Mouse (Mus musculus) v-Abl transformed pro-B cells (cell line): ENCODE measurements at regions not wholly inside any gene's neighbourhood (a gene's known extent, or its start where the extent isn't known, plus 50 kb on each side); places are given as distances from the start of the nearest gene placed in this dataset.

Experiments
- in situ Hi-C, 2 experiments: fragments of 400-800 bp; cut with MboI; formaldehyde crosslinking; loops; one replicate each; pipeline ENCODE4 v1.15.1; 2025; ENCODE audit not compliant: unreplicated experiment in 2 of 2

- in situ Hi-C loops: no loop called here
Observed at GRCm38 (mm10) chr16:86090175-86090574, 188.5 kb upstream of the Adamts5 start.

DNA sequence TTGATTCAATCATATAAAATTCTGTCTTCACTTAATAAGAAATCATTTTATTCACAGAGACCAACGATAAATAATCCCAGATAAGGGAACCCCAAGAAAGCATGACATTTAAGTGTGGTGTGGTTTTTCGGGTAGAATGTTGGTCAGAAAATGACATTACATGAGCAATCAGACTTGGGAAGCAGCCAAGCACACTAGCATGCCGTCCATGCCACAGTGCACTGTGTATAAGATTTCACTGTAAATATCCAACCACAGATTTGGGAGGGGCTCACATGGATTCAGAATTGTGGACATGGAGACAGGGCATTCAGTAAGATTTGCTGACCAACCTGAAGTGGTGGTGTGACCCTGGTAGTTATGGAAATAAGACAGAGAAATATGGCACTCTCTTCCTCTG, 185.8 kb upstream of the Adamts5 start:
- in situ Hi-C loops: no loop called here

DNA sequence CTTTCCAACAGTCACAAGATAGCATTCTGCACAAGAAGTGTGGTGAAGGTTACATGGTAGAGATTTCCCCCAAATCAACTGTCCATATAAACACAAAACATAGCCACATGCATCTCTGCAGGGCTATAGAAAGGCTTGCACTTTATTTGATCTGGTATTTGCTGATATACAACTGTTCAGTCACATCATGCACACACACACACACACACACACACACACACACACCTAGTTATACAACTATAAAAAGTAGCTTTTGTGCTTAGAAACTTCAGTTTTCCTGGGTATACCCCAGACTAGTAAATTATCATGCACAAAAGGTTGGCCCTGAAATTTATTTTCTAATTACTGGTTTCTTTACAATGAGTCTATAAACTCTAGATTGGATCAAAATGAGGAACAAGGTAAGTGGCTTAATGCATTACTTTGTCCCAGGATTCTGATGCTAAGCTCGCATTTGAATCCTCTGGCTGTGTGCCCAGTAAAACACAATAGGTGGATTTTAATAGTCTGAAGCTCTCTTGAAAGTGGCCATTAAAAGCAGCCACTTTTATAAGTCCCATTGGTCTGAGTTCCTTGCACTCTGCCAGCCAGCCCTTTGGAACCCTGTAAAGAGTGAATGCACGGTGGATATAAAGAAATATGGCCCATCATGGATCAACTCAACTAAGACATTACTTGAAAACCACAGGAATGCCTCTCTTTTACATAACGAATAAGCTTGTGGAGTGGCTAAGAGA, 166.2 kb upstream of the Adamts5 start:
- in situ Hi-C loops: no loop called here

GRCm38 (mm10) chr16:86060087-86060486, 158.5 kb upstream of the Adamts5 start:
- in situ Hi-C loops: no loop called here

DNA sequence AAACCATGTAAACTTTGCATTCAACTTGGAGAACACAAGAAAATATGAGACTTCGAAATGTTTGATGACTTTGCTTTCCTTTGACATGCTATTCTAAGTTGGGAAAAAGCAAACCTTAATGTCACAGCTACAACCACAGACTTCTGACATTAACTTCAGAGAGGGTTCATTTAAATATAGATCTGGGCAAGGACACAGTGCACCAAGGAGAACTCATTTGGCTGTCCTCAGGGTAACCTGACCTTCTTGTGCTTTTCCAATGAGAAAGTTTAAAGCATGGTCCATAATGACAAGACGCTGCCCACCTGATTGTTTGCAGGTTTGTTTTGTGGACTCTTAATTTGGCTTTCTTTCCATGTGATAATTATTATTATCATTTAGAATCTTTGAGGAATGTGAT, 143.1 kb upstream of the Adamts5 start:
- in situ Hi-C loops: no loop called here

DNA sequence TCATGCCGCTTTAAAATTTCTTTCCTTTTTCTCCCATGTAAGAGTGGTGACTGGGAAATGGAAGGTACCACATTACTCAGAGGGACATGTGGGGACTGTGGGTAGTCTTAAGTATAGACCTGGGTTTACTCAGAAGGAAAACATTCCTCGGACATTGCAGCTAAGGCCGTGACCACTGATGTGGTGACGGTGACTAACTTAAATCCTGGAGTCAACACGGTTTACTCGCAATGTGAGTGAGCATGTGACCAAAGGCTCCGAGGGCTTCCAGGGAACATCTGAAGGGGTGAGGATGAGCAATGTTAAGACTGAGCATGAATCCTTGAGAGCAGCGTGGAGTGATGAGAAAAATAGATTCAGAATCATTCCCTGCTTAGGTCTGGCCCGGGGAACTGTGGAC, 133.1 kb upstream of the Adamts5 start:
- in situ Hi-C loops: no loop called here

DNA sequence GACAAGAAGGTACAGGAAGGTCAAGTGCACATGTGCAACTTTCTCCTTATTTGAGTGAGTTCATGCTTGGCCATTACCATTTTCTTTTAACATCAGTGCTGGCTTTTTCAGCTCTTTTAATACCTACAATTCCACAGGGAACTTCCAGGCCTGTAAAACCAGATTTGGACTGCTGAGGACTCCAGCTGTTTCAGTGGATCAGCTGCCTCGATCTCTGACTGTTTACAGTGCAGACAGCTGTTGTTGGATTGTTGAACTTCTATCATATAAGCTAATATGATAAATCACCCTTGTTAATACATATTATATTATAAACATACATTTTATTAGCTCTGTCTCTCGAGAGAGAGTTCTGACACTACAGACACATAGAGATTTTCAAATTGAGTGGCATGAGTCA, 126.1 kb upstream of the Adamts5 start:
- in situ Hi-C loops: no loop called here

DNA sequence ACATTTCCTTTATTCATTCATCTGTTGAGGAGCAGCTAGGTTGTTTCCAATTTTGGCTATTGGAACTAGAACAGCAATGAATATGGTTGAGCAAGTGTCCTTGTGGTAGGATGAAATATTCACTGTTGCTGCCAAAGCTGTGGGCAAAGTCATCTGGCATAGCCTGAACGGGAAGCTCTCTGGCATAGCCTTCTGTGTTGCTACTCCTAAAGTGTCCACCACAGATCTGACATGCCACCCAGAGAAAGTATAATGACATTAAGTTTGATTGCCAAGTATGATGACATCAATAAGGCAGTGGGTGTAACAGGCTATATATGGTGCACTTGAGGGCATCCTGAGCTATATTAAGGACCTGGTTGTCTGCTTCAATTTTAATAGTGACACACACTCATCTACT, 113.7 kb upstream of the Adamts5 start:
- in situ Hi-C loops: no loop called here

DNA sequence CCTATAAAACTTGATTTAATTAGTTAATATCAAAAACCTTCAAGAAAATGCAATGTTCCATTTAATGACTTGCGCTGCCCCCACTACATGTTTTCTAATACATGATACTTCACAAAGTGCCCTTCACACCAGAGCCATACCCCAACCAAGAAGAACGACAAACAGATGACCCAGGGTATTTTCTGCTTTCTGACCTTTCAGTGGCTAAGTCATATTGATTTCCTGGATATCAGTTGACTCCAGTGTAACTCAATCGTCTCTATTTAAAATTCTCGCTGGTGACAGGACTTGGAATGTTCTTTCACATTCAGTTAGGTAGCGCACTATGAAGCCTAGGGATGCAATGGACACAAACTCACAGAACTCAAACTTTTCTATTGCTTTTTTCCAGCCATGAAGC, 109.4 kb upstream of the Adamts5 start:
- in situ Hi-C loops: no loop called here

GRCm38 (mm10) chr16:86009638-86010329, 108.2 kb upstream of the Adamts5 start:
- in situ Hi-C loops: no loop called here

DNA sequence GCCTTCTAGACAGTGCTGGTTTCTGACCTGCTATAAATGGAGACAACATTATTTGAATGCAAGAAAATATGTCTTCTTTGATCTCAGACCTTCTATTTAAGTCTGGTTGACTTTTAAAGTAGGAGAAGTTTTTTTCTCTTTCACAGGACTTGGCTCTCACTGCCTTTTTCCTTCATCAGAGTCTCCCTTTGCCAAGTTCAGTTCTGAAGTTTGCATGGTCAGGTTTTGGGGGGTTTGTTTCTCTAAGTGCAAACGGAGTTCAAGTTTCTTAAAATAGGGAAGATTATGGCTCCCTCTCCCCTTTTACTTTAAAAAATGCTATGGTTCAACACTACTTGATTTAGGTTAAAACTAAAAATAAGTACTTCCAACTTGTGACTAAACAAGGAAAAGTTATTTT, 106.2 kb upstream of the Adamts5 start:
- in situ Hi-C loops: no loop called here

- in situ Hi-C loops: no loop called here
Observed at GRCm38 (mm10) chr16:86000846-86001245, 99.2 kb upstream of the Adamts5 start.

DNA sequence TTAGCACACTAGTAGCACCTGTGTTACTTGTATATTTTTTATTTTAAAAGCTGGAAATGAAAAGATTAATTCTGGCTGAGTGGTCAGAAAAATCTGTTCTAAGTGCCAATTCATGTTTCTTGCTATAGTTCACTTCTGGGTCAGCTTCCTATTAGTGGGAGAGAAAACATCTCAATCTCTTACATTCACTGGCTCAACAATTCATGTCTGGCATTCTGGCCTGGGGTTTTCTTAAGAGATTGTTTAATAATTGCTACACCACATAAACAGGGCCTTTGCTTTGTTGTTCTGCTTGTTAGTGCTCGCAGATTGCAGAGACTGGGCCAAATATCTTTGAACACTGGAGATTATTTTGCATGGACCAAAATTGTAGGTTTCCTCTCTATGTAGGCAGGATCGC, 84.2 kb upstream of the Adamts5 start:
- in situ Hi-C loops: no loop called here

- in situ Hi-C loops: no loop called here
Observed at GRCm38 (mm10) chr16:85977102-85977501, 75.5 kb upstream of the Adamts5 start.

DNA sequence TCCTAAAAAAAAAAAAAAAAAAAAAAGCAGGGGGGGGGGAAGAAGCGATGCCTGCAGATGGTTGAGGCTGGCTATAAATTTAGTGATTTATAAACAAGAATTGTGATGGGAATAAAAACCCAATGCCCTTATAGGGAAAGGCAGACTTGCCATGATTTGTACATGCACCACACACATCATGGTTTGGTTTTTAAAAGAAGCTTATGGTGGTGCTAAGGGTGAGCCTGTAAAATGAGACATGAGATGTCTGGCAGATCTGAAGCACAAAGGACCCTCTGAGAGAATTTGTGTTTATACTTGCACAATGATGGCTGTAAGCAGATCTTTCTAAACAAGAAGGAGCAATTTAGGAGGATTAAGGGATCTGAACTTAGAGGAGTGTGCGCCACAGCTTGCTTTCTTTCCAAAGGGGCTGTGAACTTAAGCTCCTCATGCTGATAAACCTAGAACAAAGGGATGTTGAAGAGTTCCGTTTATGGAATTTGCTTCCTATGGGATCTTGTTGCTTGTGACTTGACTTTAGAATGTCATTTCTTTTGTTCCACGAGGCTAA, 65.3 kb upstream of the Adamts5 start:
- in situ Hi-C loops: no loop called here

DNA sequence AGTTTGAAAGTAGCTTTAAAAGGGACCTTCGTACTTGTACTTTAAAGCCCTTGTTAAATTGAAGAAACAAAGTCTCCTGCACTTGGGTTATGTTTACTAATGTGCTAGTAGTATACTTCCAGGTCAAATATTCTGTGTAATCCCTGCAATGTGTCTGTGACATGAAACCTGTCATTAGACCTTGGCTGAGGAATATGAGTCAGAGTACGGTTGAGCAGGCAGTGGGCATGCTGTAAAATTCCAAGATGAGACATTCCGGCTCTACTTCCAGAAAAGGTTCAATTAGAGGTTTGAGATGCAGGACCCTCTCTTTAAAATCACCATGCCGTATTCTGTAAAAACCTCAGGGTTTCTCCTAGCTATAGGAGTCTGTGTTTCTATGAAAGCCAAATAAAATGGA, 64.6 kb upstream of the Adamts5 start:
- in situ Hi-C loops: no loop called here

GRCm38 (mm10) chr16:85964352-85965210, 63.0 kb upstream of the Adamts5 start:
- in situ Hi-C loops: no loop called here

DNA sequence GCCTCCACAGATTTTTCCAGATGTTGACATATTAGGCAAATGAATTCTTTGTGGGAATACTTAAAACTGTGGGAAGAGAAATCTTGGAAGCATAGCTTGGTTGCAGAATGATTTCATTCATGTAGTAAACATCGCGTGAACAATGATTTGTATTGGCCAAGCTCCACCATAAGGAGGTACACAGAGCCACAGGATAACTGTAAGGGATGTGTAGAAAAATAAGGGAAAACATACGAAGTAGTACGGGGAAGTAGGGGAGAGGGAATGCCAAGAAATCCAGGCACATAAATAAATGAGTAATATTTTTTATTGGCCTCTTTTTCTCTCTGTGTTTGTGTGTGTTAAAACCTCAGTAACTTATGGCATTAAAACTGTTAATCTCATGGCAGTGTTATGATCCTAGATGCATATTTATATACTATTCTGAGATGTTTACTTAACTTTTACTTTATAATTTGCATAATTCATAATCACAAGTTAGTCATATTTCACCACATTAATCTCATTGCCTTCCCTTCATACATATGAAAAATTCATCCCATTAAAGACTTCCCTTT, 54.5 kb upstream of the Adamts5 start:
- in situ Hi-C loops: no loop called here

DNA sequence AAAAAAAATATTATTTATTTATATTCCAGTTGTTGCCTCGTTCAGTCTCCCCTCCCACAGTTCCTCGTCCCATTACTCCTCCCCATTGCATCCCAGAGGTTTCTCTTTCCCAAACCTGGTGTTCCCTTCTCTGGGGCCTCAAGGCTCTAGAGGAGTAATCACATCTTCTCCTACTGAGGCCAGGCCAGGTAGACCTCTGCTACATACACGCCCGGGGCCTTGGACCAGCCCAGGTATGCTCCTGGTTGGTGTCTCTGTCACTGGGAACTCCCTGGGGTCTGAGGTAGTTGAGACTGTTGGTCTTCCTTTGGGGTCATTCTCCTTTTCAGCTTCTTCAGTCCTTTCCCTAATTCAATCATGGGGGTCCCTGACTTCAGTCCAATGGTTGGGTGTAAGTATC, 50.0 kb upstream of the Adamts5 start:
- in situ Hi-C loops: no loop called here
